Mouse (Mus musculus) heart, postnatal 0 days (tissue): ENCODE results near the gene E330009J07Rik.

Source experiments
- CTCF ChIP-seq: IDR thresholded peaks from 2 replicates; pipeline ENCODE4 v1.5.1; 2016; ENCODE audit warnings: antibody characterized with exemption, control low read depth, low read depth
- EP300 ChIP-seq: IDR thresholded peaks from 2 replicates; pipeline ENCODE4 v1.6.1; 2016; ENCODE audit warnings: antibody characterized with exemption, low read depth

GRCm38 (mm10) chr6:40380181-40380580 lies 55.8 kb downstream of the E330009J07Rik start:
- no peak for TF ChIP-seq CTCF
- no peak for TF ChIP-seq EP300
